Mouse (Mus musculus): ENCODE data around the gene Casp7.
"Not testable (repeated sequence)": the region's sequence is repeated elsewhere in the genome, so short reads cannot be mapped to it uniquely, and the experiment has no call there.

Casp7 gene

GRCm38 (mm10) chr19:56385546-56385945, 11.4 kb upstream of the Casp7 start:
- no peak for DNase-seq (ENCODE audit: low spot score)

- DNase-seq (ENCODE audit: low spot score): no peak
Measured at GRCm38 (mm10) chr19:56386095-56386494, 10.8 kb upstream of the Casp7 start.

DNA sequence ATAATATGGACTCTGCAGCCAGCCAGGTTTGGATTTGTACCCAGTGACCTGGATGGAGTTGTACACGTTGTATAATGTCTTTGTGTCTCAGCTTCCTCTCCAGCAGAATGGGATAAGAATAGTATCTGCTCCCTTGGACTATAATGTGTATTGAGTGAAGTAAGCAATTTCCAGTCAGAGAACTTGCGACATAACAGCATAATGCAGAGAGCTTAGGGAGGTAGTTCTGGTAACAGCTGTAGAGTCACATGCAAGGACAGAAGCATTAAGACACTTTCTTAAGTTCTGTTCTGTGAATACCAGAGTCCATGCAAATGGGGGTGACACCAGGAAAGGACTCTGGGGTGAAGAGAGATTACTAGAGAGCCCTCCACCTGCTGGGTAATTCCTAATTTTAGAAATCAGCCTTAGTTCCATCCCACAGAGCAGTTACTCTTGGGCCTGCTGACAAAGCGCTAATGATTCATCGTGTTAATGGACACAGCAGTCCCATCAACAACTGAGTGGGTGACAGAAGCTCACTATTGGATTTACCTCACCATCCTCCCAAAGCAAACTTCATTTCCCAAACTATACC, 9.1 kb upstream of the Casp7 start:
- no peak for DNase-seq (ENCODE audit: low spot score)

DNA sequence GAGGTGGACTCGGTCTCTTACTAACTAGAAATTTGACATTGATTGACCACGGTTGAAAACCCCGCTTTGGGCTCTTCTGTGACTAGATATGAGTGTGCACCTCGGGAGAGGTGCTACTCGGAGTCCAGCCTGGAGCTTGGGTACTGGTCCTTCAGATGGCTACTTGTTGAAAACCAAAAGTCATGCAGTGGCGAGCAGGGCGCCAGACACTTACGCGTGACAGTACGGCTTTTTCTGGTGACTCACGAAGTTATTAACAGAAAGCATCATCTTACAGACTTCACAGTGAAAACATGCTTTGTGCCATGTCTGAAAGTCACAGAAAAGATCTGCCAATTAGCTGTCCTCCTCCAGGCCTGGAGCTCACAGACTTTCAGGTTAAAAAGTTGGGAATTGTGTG, 7.8 kb upstream of the Casp7 start:
- DNase-seq (ENCODE audit: low spot score): no peak

DNA sequence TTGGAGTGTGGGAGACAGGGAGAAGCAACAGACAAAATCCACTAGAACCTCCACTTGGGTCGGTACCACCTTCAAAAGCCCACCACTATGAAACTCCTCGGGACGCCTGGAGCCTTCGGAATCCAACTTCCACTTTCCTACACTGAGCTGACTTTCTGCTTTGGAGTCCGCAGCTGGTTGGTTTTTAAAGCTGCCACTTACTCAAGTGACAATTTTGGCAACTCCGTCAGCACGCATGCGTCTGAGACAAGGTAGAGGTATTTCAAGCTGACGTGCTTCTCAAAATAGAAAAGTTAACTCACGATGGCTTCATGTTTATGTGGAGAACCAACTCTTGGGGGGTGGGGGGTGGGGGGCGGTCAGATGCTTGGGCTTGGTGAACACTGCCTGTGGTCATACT, 7.0 kb upstream of the Casp7 start, which contains the start of gene Nrap:
Gene Nrap, minus strand, starts transcription at position 159 of the 400 bp plus-strand sequence.
- no peak for DNase-seq (ENCODE audit: low spot score)

DNA sequence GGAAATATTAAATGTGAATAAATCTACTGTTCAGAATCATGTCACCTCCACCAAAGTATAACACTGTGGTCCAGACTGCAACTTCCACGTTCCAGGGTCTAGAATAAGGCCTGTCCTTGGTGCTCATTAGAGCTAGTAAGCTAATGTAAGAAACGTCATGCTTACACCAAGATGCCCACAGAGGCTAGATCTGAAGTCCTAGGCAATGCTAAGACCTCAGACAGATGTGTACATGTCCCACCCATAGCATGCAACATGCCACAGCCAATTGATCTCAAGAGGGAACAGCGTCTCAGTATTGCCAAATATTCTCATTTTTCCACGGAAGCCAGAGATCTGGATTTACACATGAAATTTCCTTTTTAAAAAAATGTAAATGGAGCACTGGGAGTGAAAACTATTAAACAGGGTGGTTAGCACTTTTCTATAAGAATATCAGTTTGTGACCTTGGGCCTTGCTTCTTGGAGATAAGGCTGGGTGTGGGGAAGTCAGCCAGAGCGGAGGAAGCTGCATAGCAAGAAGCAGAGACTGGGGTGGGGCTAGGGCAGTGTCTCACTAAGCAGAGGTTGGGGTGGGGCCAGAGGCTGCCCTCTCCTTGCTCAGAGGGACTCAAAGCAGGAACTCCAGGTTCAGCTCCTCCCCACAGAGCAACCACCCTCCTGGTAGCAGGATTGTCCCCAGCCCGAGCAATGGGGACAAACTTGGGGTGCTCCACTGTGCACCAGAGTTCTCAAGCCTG, 5.5 kb upstream of the Casp7 start:
- no peak for DNase-seq (ENCODE audit: low spot score)

GRCm38 (mm10) chr19:56393311-56393866, 3.5 kb upstream of the Casp7 start:
- DNase-seq (ENCODE audit: low spot score): no peak

GRCm38 (mm10) chr19:56395183-56395935, 1.6 kb upstream of the Casp7 start:
- no peak for DNase-seq (ENCODE audit: low spot score)

GRCm38 (mm10) chr19:56396227-56396626, 702 bp upstream of the Casp7 start:
- DNase-seq (ENCODE audit: low spot score): no peak

GRCm38 (mm10) chr19:56397663-56398527, 966 bp downstream of the Casp7 start:
- DNase-seq (ENCODE audit: low spot score): no peak

DNA sequence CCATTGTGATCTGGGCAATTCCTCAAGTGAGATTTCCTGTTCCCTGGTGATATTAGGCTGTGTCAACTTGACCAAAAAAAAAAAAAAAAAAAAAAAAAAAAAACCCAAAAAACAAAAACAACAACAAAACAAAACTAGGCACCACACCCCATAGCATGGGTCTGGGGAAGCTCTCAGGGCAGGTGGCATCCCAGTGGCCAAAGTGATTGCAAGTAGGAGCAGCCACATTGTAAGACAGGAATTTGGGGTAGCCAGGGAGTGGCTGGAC, 1.5 kb downstream of the Casp7 start:
- DNase-seq (ENCODE audit: low spot score): no peak

DNA sequence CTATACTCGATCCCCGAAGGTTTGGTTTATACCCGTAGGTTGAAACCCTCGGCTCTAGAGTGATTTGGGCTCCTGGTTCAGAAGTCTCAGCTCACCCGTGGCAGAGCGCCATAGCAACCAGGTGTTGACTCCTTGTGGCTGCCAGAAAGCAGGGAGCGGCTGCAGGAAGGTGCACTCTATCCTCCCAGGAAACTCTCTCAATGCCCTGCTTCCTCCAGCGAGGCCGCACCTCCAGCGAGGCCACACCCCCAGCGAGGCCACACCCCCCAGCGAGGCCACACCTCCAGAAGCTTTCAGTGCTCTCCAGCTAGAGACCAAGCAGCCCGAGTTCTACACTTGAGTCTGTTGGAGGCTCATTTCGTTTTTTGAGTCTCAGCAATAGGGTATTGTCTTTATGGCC, 3.3 kb downstream of the Casp7 start:
- DNase-seq (ENCODE audit: low spot score): peak; percentile 78

GRCm38 (mm10) chr19:56401864-56402263, 4.9 kb downstream of the Casp7 start:
- no peak for DNase-seq (ENCODE audit: low spot score)

DNA sequence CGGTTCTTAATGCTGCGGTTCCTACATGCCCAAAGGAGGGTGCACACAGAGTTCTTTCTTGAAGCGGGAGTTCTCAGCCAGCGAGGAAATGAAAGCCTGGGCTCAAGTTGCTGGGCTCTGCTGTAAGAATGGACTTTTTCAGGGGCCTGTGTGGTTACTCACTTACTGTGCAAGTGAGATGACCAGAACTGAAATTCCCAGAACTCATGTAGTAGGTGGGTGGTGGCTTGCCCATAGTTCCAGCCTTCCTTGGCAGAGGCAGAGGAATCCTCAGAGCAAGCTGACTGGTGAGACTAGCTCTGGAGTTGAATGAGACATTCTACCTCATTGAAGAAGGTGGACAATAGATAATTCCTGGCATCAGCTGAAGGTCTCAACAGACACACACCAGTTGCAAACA, 8.9 kb downstream of the Casp7 start:
- no peak for DNase-seq (ENCODE audit: low spot score)

DNA sequence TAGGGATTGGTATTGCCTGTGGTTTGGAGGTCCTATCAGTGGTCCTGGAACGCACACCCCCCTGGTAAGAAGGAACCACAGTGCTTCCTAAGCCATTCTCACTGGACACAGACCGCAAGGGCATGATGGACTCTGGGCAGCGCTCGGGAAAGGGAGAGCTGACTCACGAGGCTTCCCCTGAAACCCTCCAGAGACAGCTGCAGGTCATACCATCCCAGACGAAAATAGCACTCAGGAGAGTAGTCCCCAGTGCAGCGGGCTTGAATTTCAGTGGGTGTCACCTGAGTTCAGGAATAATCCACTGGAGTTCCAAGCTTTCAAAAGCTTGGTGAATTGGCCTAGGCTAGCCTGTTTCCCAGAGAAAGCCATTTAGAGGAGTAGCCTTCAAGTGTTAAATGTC, 9.7 kb downstream of the Casp7 start:
- DNase-seq (ENCODE audit: low spot score): no peak

DNA sequence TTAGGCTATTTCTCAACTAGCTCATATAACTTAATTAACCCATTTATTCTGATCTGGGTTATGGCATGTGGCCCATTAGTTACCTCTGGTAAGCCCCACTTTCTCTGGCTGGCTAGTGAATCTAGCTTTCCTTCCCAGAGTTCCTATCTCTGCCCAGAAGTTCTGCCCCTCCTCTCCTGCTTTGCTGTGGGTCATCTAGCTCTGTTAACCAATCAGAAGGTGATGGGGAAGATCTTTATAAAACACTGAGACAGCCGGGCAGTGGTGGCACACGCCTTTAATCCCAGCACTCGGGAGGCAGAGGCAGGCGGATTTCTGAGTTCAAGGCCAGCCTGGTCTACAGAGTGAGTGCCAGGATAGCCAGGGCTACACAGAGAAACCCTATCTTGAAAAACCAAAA, 13.0 kb downstream of the Casp7 start:
- not testable (repeated sequence) for DNase-seq (ENCODE audit: low spot score)

DNA sequence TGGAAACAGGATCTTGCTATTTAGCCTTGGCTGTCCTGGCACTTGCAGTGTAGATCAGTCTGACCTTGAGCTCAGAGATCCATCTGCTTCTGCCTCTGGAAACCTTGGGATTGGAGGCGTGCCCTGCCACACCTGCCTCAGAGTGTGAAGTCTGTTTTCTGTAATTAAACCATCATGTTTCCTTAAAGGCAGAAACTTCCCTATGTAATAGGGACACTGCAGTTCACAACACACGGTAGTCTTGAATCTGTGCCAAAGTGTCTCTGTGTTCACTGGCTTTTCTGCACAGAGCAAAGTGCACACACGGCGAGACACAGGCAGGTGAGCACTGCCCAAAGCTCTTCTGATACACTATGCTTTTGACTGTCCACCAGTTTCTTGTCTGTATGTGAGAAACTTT, 21.5 kb downstream of the Casp7 start:
- DNase-seq (ENCODE audit: low spot score): no peak

DNA sequence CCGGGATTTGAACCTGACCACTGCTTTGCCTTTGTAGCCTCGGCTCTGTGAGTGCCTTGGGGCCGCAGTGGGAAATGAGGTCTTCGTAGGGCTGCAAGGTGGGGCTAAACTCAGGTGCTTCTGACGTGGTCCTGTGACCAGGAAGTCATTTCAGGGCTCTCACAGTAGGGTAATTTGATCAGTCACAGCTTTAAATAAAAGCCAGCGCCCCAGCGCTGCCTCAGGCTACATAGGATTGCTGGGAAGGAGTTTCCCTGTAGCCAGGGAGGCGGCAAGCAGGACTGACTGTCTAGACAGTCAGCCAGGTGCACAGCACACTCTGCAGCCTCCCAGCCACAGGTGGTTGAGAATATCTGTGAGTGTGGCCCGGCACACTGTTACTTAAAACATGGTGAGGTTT, 22.5 kb downstream of the Casp7 start:
- no peak for DNase-seq (ENCODE audit: low spot score)

DNA sequence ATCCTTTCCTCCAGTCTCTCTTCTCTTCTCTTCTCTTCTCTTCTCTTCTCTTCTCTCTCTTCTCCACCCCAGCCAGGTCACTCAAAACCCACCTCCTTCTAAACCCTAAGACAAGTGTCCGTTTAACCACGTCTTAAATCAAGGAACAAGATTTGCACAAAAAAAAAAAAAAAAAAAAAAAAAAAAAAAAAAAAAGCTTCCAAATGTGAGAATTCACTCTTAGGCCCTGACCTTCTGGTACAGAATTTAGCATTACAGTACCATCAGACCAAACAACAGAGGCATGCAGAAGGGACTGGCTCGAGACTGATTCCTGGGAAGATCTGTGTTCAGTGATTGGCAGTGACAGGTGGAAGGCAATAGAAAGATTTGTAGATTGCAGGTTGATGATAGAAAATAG, 23.4 kb downstream of the Casp7 start:
- no peak for DNase-seq (ENCODE audit: low spot score)

DNA sequence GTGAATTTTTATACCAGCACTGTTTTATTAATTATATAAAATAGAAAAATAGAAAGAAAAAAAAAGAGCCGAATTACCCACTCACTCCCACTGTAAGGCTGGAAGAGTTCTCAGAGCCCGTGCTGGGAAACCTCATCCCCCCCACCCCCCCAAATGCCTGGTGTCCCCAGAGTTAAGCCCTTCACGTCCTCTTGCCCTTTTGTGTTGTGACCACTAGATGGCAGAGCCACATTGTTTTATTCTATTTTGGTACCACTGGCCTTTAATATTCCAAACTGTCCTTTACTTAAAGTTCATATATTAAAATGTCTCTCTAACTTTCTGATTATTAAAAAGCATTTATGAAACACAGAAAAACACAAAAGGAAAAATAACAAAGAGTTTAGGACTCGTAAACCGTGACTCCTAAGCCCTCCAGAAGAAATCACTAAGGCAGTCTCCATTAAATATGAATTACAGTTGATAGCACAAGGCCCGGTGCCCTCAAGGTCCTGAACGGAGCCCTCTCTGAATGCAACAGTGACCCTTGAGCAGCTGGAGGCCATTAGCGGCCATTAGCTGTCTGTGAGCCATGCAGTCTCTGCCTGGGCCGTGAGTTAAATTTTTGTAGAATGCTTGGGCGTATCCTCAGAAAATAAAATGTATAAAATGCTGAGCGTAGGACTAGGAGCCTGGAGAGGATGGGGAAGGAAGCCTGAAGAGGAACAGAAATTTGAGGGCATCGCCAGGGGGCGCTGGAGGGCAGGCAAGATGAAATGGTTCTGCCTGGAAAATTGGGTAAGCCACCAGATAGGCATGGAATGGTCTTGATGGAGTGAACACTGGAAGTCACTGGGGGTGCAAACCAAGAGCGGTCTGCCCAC, 25.8 kb downstream of the Casp7 start:
- DNase-seq (ENCODE audit: low spot score): peak; percentile 83

DNA sequence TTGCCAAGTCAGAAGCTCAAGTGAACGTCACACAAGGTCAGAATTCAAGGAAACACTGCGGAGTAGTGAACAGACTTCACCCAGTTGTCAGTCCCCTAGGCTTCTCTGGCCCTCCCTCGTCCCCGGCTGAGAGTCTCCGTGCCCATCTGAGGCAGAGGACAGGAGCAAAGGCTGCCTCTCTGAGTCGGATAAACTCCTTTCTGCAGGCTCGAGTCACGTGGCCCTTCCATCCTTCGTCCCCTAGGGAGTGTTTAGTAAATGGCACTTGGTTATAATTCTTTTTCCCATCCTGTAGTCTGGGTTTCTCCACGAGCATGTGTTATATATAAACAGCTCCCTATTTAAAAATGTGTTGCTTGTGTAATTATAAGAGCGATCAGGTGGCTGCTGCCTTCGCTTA, 26.4 kb downstream of the Casp7 start:
- DNase-seq (ENCODE audit: low spot score): no peak
